Mouse (Mus musculus): ENCODE measurements at regions not wholly inside any gene's neighbourhood (a gene's known extent, or its start where the extent isn't known, plus 50 kb on each side); places are given as distances from the start of the nearest gene placed in this dataset.

DNA sequence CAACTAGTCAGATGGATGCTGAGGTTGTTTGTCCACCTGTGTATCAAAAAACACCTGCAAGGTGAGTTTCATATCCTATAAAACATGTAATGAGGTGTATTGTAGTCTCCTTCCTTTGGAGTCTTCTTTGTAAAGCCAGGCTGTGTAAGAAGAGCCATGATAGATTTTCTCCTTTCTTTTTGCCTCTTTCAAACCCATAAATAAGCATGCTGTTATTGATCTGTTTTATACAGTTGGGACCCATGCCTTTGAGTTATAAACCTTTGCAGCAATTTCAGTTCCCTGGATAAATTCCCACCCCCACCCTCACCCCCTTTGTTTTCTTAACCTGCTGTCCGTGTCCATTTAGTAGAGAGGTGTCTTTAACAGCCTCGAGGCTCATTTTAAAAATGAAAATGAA is 131.0 kb upstream of the Rgs17 start:
- Histone ChIP-seq H3K4me1 (ENCODE audit: control insufficient read depth, insufficient read depth, low read length) (no peaks in the 10 kb centered on the region), H3K4me3 (ENCODE audit: low read depth, low read length) (no peak overlapping the region), H3K36me3 (ENCODE audit: control insufficient read depth, insufficient read depth, low read length, poor library complexity, severe bottlenecking) (no peaks in the 10 kb centered on the region), H3K9ac (ENCODE audit: low read depth, poor library complexity, severe bottlenecking) (no peak overlapping the region), H3K27ac (ENCODE audit: insufficient read depth, low read length) (no peak overlapping the region), H3K27me3 (ENCODE audit: control insufficient read depth, insufficient read depth, low read length, poor library complexity, severe bottlenecking) (no peaks in the 10 kb centered on the region; the same call in 1 of the 2 replicates), H3K9me3 (replicated peaks; ENCODE audit: control insufficient read depth, insufficient read depth, low read length, poor library complexity, severe bottlenecking) (no peaks in the 10 kb centered on the region)
- TF ChIP-seq EP300 (IDR thresholded peaks at IDR 0.05; ENCODE audit: insufficient read depth, low read depth, low read length) = no peak
- no peak for TF ChIP-seq CTCF (IDR thresholded peaks at IDR 0.05; ENCODE audit: low read depth, low read length)
- TF ChIP-seq POLR2A (IDR thresholded peaks at IDR 0.05; ENCODE audit: insufficient read depth, low read length) = no peak

- no peak overlapping the region for H3K27ac ChIP-seq (ENCODE audit: insufficient read depth, low read length)
- no peak overlapping the region for H3K9ac ChIP-seq (ENCODE audit: low read depth, poor library complexity, severe bottlenecking)
- H3K36me3 ChIP-seq (ENCODE audit: control insufficient read depth, insufficient read depth, low read length, poor library complexity, severe bottlenecking) = no peaks in the 10 kb centered on the region
- no peaks in the 10 kb centered on the region for H3K9me3 ChIP-seq (replicated peaks; ENCODE audit: control insufficient read depth, insufficient read depth, low read length, poor library complexity, severe bottlenecking)
- no peaks in the 10 kb centered on the region for H3K4me1 ChIP-seq (ENCODE audit: control insufficient read depth, insufficient read depth, low read length)
- H3K27me3 ChIP-seq (ENCODE audit: control insufficient read depth, insufficient read depth, low read length, poor library complexity, severe bottlenecking) = no peaks in the 10 kb centered on the region
- no peak for TF ChIP-seq POLR2A (IDR thresholded peaks at IDR 0.05; ENCODE audit: insufficient read depth, low read length)
- TF ChIP-seq CTCF (IDR thresholded peaks at IDR 0.05; ENCODE audit: low read depth, low read length) = no peak
- TF ChIP-seq EP300 (IDR thresholded peaks at IDR 0.05; ENCODE audit: insufficient read depth, low read depth, low read length) = no peak
- H3K4me3 ChIP-seq (ENCODE audit: low read depth, low read length) = no peak overlapping the region
Observed at GRCm38 (mm10) chr10:6043358-6043757, 121.2 kb upstream of the Rgs17 start.

GRCm38 (mm10) chr10:6039771-6040170 is 117.6 kb upstream of the Rgs17 start:
- Histone ChIP-seq H3K9ac (ENCODE audit: low read depth, poor library complexity, severe bottlenecking) (no peak overlapping the region), H3K4me3 (ENCODE audit: low read depth, low read length) (no peak overlapping the region), H3K4me1 (ENCODE audit: control insufficient read depth, insufficient read depth, low read length) (no peaks in the 10 kb centered on the region), H3K27me3 (ENCODE audit: control insufficient read depth, insufficient read depth, low read length, poor library complexity, severe bottlenecking) (no peaks in the 10 kb centered on the region), H3K27ac (ENCODE audit: insufficient read depth, low read length) (no peak overlapping the region), H3K36me3 (ENCODE audit: control insufficient read depth, insufficient read depth, low read length, poor library complexity, severe bottlenecking) (no peaks in the 10 kb centered on the region), H3K9me3 (replicated peaks; ENCODE audit: control insufficient read depth, insufficient read depth, low read length, poor library complexity, severe bottlenecking) (no peaks in the 10 kb centered on the region)
- TF ChIP-seq POLR2A (IDR thresholded peaks at IDR 0.05; ENCODE audit: insufficient read depth, low read length) = no peak
- TF ChIP-seq EP300 (IDR thresholded peaks at IDR 0.05; ENCODE audit: insufficient read depth, low read depth, low read length) = no peak
- TF ChIP-seq CTCF (IDR thresholded peaks at IDR 0.05; ENCODE audit: low read depth, low read length) = no peak

- Histone ChIP-seq H3K27me3 (ENCODE audit: control insufficient read depth, insufficient read depth, low read length, poor library complexity, severe bottlenecking) (no peaks in the 10 kb centered on the region), H3K27ac (ENCODE audit: insufficient read depth, low read length) (no peak overlapping the region)
- 0 out of 2 replicates have a peak, but pooled peaks have one; percentile 9 for TF ChIP-seq EP300 (IDR thresholded peaks at IDR 0.05; ENCODE audit: insufficient read depth, low read depth, low read length)
- TF ChIP-seq CTCF (IDR thresholded peaks at IDR 0.05; ENCODE audit: low read depth, low read length) = peak; percentile 96
- no peak for TF ChIP-seq POLR2A (IDR thresholded peaks at IDR 0.05; ENCODE audit: insufficient read depth, low read length)
Observed at GRCm38 (mm10) chr10:6035792-6036487, 113.7 kb upstream of the Rgs17 start.

GRCm38 (mm10) chr10:6032469-6032868 is 110.3 kb upstream of the Rgs17 start:
- no peak overlapping the region for H3K27ac ChIP-seq (ENCODE audit: insufficient read depth, low read length)
- TF ChIP-seq CTCF (IDR thresholded peaks at IDR 0.05; ENCODE audit: low read depth, low read length) = no peak
- H3K36me3 ChIP-seq (ENCODE audit: control insufficient read depth, insufficient read depth, low read length, poor library complexity, severe bottlenecking) = no peaks in the 10 kb centered on the region
- no peaks in the 10 kb centered on the region for H3K9me3 ChIP-seq (replicated peaks; ENCODE audit: control insufficient read depth, insufficient read depth, low read length, poor library complexity, severe bottlenecking)
- no peak overlapping the region for H3K4me3 ChIP-seq (ENCODE audit: low read depth, low read length)
- no peaks in the 10 kb centered on the region for H3K4me1 ChIP-seq (ENCODE audit: control insufficient read depth, insufficient read depth, low read length)
- H3K9ac ChIP-seq (ENCODE audit: low read depth, poor library complexity, severe bottlenecking) = no peak overlapping the region
- no peaks in the 10 kb centered on the region for H3K27me3 ChIP-seq (ENCODE audit: control insufficient read depth, insufficient read depth, low read length, poor library complexity, severe bottlenecking)

More at GRCm38 (mm10) chr10:6035792-6036487, 113.7 kb upstream of the Rgs17 start:
- Histone ChIP-seq H3K4me3 (ENCODE audit: low read depth, low read length) (no peak overlapping the region), H3K36me3 (ENCODE audit: control insufficient read depth, insufficient read depth, low read length, poor library complexity, severe bottlenecking) (no peaks in the 10 kb centered on the region), H3K4me1 (ENCODE audit: control insufficient read depth, insufficient read depth, low read length) (no peaks in the 10 kb centered on the region), H3K9me3 (replicated peaks; ENCODE audit: control insufficient read depth, insufficient read depth, low read length, poor library complexity, severe bottlenecking) (no peaks in the 10 kb centered on the region), H3K9ac (ENCODE audit: low read depth, poor library complexity, severe bottlenecking) (no peak overlapping the region)

DNA sequence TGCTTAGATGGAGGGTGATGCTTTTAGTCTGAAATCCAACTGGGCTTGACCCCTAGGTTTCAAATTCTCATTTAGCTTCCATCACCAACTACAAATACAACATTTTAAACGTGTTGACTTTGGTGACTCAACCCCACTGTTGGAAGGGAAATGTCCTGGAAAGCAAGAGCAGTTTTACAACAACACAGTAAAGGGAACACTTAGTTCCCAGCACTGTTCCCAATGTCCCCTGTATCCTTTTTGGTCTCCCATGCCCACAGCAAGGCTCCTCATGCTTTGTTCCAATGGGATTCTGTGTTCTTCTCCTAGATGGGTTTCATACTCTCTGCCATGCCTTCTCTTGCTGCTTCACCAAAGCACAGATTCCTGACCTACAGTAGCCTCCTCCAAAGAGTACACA is 105.4 kb upstream of the Rgs17 start:
- H3K4me3 ChIP-seq (ENCODE audit: low read depth, low read length) = no peak overlapping the region
- no peak for TF ChIP-seq EP300 (IDR thresholded peaks at IDR 0.05; ENCODE audit: insufficient read depth, low read depth, low read length)
- no peak for TF ChIP-seq CTCF (IDR thresholded peaks at IDR 0.05; ENCODE audit: low read depth, low read length)
- TF ChIP-seq POLR2A (IDR thresholded peaks at IDR 0.05; ENCODE audit: insufficient read depth, low read length) = no peak
- no peaks in the 10 kb centered on the region for H3K27me3 ChIP-seq (ENCODE audit: control insufficient read depth, insufficient read depth, low read length, poor library complexity, severe bottlenecking)
- H3K27ac ChIP-seq (ENCODE audit: insufficient read depth, low read length) = no peak overlapping the region
- H3K9ac ChIP-seq (ENCODE audit: low read depth, poor library complexity, severe bottlenecking) = no peak overlapping the region
- no peaks in the 10 kb centered on the region for H3K36me3 ChIP-seq (ENCODE audit: control insufficient read depth, insufficient read depth, low read length, poor library complexity, severe bottlenecking)
- no peaks in the 10 kb centered on the region for H3K4me1 ChIP-seq (ENCODE audit: control insufficient read depth, insufficient read depth, low read length)
- H3K9me3 ChIP-seq (replicated peaks; ENCODE audit: control insufficient read depth, insufficient read depth, low read length, poor library complexity, severe bottlenecking) = no peaks in the 10 kb centered on the region

All from ES-Bruce4 (cell line).